Mouse (Mus musculus) testis, postnatal 10 days (tissue): ENCODE measurements around the gene Dnlz.
"Not testable (repeated sequence)": the region's sequence is repeated elsewhere in the genome, so short reads cannot be mapped to it uniquely, and the experiment has no call there.

ENCODE experiments used
- DNase-seq: peaks from one replicate; pipeline ENCODE4 v3.0.0; 2021; ENCODE audit warnings: low spot score

Dnlz gene

DNA sequence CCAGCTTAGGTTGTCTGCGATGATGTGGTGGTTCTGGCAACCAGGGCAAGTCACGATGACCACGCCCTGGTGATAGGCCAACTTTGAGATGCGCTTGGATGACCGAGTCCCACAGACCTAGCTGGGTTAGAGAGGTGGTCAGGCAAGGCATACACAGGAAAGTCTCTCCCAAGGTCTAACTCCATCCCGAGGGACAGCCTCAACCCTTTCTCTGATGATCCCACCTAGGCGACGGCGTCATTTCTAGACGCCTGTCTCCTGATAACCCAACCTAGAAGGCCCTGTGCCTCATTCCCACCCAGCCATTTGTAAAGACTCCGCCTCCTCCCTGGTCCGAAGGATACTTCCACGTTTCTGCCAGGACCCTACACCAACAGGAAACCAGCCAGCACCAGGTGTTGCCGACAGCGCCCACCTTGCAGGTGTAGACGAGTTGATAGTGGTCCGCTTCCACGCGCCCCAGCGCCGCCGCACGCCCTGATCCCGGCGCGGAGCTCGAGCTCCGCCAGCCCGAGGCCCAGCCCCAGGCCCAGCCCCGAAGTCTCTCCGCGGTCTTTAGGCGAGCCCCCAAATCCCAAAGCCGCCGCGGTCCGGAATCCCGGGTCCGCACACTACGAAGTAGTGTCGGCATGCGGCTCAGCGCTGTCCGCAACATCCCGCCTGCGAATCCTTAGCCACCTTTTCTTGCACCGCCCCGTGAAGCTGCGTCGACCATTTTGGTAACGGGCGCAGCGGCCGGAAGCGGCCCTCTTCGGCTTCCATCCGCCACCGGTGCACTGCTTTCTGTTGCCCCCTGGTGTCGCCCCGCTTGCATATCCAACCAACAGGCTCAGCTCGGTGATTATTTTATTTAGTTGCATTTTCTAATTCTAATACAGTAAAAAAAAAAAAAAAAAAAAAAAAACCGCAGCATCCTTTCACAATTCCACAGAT is at the start of gene Dnlz:
Gene Dnlz, minus strand, starts transcription at position 753 of the 933 bp plus-strand sequence.
- DNase-seq = peak; percentile 95

DNA sequence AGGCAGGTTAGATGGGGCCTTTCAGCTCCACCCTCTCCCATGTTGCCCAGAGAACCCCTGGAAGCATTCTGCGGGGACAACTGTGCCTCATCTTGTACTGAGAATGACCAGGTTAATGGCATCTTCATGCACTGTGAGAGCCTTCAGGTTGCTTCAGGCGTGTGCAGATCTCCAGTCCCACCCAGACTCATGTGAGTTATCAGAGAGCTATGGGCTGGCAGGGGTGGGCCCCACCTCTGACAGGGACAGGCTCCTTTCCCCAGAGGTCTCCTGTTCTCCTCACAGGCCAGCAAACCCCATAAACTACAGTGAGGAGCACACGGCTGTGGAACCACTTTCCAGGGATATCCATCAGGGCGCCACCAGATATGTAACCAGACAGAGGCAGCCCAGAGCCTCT is 49.1 kb upstream of the Dnlz start:
- DNase-seq = no peak

GRCm38 (mm10) chr2:26400296-26400695 is 48.4 kb upstream of the Dnlz start:
- DNase-seq = no peak

DNA sequence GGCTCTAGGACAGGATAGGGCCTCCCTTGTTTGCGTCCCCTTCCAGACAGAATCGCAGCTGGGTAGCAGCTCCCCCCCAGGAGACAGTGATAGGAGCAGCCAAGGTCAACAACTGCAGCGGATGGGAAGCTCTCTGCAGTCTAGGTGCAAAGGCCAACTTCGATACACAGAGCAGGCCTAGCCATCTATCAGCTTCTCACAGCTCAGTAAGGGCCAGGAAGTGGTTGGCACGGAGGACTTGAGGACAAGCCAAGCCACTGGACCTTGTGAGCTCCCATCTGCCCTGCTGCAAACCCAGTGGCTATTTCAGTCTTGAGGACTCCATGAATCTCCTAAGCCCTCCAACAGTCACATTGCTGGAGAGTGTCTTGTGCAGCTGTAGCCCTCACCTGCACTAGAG is 47.7 kb upstream of the Dnlz start:
- no peak for DNase-seq

- DNase-seq = no peak
Measured at GRCm38 (mm10) chr2:26398978-26399377, 47.1 kb upstream of the Dnlz start.

- no peak for DNase-seq
Measured at GRCm38 (mm10) chr2:26391617-26392016, 39.7 kb upstream of the Dnlz start.

DNA sequence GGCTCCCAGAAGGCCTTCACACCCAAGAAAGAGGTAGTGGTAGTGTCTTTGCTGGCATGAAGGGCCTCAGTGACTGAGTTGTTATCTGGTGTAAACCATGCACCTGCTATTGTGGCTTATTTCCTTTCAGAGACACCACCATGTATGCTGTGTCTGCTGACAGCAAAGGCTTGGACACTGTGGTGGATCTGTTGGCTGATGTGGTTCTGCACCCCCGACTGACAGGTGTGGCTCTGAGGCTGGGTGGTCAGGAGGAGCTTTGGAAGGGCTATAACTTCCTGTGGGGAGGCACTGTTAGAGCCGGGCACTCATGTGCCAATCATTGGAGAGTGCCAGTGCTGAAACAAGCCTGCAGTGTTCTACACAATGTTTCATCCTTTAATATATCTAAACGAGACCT is 39.0 kb upstream of the Dnlz start:
- DNase-seq = no peak

- DNase-seq = peak; percentile 91
Measured at GRCm38 (mm10) chr2:26389154-26389690, 37.3 kb upstream of the Dnlz start, which contains the start of the genes Entr1 and Pmpca. Gene Entr1, minus strand, starts transcription at chr2:26389316. Gene Pmpca, plus strand, starts transcription at chr2:26389339.

DNA sequence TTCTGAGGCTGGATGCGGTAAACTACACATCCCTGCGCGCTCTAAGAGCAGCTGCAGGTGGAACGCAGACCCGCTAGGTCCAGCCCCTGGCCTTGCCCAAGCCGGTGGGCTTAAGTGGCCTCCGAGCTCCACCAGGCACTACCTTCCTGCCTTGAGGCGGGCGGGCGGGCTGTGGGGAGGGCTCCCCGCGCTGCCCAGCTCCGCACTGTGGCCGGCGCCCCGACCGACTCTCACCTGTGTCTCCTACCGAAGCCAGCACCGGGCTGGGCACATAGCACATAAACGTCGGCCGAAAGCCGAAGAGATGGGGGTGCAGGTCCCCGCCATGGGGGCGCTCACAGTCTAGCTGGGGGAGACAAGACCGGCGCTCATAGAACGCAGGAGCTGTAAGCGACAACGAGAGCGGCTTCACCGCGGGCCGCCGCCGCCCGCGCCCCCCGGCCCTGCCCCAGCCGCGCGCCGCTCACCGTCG is 36.8 kb upstream of the Dnlz start:
- DNase-seq = peak; percentile 62

GRCm38 (mm10) chr2:26387713-26388112 is 35.8 kb upstream of the Dnlz start:
- no peak for DNase-seq

- not testable (repeated sequence) for DNase-seq
Measured at GRCm38 (mm10) chr2:26380871-26381270, 29.0 kb upstream of the Dnlz start.

DNA sequence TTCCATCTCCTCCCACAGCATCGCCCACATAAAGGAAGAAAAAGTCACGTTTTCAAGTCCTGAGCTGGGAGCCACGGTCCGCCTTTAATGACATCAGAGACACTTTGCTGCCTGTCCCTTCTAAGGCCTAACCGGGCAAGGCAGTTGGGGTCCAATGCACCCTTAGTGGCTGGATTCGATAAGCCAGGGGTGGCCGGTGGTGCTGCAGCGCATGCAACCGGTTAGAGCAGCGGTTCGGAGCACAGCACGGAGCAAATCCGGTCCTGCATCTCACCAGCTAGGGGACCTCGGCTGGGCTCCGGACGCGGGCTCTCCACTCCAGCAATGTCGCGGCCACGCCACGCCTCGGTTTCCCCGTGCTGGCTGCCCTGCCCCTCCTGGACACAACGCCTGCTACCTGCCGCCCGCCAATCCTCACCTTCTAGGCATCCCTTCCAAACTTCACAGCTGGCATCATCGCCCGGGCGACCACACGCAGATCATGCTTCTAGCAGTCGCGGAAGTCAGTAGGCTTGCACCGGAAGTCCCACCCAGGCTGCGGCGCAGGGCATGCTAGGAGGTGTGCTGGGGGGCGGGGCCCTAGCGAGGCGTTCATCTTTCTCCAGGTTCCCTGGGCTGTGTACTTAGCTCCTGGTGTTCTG is 28.3 kb upstream of the Dnlz start, which contains the start of gene Snapc4:
Gene Snapc4, minus strand, starts transcription at position 523 of the 641 bp plus-strand sequence.
- peak; percentile 89 for DNase-seq

- no peak for DNase-seq
Measured at GRCm38 (mm10) chr2:26372396-26372795, 20.5 kb upstream of the Dnlz start.

GRCm38 (mm10) chr2:26368572-26368971 is 16.7 kb upstream of the Dnlz start:
- DNase-seq = no peak

DNA sequence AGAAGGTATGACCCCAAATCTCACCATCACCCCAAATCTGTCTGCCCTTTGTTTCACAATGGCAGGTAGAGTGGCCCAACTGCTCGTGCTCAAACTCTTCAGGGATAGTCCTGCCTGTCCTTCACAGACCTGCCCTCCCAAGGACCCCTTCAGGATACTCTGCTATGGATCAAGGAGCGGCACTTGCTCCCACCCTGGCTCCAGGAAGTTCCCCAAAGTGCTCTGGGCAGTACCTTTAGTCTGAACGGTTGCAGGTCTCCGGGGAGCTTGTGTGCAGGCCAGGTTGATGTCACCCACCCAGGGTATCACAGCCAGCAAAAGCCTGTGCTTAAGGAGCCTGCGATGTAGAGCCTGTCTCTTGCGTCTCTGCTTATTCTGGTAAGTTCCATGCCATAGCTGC is 16.0 kb upstream of the Dnlz start:
- no peak for DNase-seq

DNA sequence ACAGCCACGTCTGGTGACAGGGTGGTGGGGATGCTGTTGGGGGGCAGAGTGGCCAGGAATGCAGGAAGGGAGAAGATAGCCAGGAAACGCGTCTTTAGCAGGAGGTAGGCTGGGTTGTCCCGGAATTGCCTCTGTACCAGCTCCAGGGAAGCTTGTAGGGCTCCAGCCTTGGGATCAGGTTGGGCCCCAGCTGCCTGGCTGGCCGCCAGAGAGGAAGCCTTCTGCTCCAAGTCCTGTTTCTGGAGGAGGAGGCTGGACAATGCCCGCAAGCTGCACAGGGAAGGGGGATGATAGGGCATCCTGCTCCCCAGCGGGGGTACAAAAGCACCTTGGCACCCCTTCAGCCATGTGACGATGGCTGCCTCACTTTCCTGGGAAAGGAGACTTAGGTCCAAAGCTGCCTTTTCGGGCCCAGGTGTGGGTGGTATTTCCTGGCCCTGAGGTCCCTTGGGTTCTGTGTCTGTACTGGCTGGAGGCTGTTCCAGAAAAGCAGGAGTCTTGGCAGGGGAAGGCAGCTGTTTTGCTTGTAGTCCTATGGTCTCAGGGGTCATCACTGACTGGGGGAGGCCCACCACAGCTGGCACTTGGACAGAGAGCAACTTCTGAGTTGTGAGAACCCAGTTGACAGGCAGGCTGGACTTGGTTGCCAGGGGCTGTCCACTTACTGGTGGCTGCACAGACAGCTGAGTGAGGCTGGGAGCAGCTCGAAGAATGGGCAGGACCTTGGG is 13.0 kb upstream of the Dnlz start:
- peak; percentile 90 for DNase-seq

- no peak for DNase-seq
Measured at GRCm38 (mm10) chr2:26363481-26363880, 11.6 kb upstream of the Dnlz start.

DNA sequence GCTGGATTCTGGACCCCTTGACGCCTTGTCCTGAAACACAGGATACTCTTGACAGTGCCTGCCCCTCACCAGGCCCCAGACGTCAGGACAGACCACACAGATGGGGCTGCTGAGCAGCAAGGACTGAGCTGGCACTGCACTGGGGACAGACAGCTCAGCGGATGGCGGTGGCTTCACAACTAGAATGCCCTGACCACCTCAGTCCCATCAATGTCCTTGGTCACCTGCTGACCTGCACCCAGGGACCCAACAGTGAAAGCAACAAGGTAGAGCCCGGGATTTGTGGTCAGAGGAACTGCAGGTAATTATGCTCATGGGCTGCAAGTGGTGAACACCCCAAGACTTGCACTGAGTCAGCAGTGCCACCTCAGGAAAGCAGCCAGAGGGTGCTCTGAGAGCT is 11.1 kb upstream of the Dnlz start:
- no peak for DNase-seq

DNA sequence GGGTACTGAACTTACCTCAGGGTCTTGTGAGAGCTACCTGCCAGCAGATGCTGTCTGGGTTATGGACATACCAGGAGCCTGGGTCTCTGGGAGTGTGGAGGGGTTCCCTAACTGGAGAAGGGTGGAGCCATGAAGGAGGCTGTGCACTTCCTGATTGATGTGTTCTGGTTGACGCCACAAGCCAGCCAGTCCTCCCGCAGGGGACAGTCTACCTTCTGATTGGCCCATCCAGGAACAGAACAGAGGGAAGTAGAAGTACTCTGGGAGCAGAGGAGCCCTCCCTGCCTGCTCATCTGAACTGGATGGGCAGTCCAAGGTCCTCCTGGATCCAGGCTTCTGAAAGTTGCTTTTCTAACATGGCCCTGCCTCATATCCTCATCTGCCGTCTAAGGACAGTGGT is 8.9 kb upstream of the Dnlz start, which contains the start of gene Card9:
Gene Card9, minus strand, starts transcription at position 147 of the 400 bp plus-strand sequence.
- no peak for DNase-seq

DNA sequence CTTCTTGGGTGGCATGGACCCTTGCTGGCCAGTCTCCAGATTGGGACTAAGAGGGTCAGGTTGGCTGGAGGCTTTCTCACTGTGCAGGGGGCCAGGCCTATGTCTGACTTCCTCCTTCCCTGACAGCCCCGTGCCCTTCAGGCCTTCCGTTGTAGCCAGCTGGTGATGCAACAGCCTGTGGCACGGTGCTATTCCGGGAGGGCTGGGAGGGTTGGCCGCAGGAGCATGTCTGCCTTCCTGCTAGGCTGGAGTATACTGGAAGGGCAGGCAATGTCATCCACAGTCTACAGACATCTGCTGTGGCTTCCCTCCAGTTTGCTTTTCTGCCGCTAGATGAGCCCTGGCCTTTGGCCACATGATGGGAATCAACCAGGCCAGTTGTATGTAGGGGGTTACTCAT is 8.1 kb upstream of the Dnlz start:
- no peak for DNase-seq

GRCm38 (mm10) chr2:26358667-26359320 is 6.9 kb upstream of the Dnlz start:
- no peak for DNase-seq
